Mouse (Mus musculus): ENCODE data around the gene Gba.

GRCm38 (mm10) chr3:89218271-89218670, 15.5 kb downstream of the Gba start:
- no peak for TF ChIP-seq CTCF (IDR thresholded peaks at IDR 0.05; ENCODE audit: low read depth)
- no peak for TF ChIP-seq EP300 (IDR thresholded peaks at IDR 0.05; ENCODE audit: low read depth)

Data from heart, postnatal 0 days (tissue).